Mouse (Mus musculus) embryonic facial prominence, embryonic 14.5 days (tissue): ENCODE measurements around the gene Dexi. TPM values are rescaled to one million over a fixed set of nuclear protein-coding genes. Genes with fewer than 3 reads are reported as not detected.
A peak's percentile ranks its signal among the peaks of the same experiment; 100 is the strongest.

ENCODE experiments used
- ATAC-seq: fragments of 200-750 bp; cut with Nextera tagmentation; 2 replicates; pipeline ENCODE4 v1.8.0; 2017; ENCODE audit warnings: low read depth, moderate number of reproducible peaks, moderate TSS enrichment
- DNase-seq: peaks from one replicate; pipeline ENCODE4 v3.0.0-alpha.2; 2015; ENCODE audit warnings: low spot score
- H3K27ac ChIP-seq: fragments of 300-500 bp; sonication (generic); replicated peaks from 2 replicates; pipeline ENCODE4 v1.5.1; 2014; ENCODE audit warnings: low read depth, mild to moderate bottlenecking, low read length, moderate library complexity
- H3K27me3 ChIP-seq: fragments of 300-500 bp; sonication (generic); replicated peaks from 2 replicates; pipeline ENCODE4 v1.6.1; 2014; ENCODE audit warnings: low read length; ENCODE audit not compliant: control insufficient read depth, insufficient read depth
- H3K36me3 ChIP-seq: fragments of 300-500 bp; sonication (generic); 2 replicates; pipeline ENCODE4 v1.6.1; 2014; ENCODE audit warnings: low read length, mixed read lengths; ENCODE audit not compliant: control insufficient read depth, insufficient read depth
- H3K4me1 ChIP-seq: fragments of 300-500 bp; sonication (generic); 2 replicates; pipeline ENCODE4 v1.6.1; 2014; ENCODE audit warnings: antibody characterized with exemption, low read length; ENCODE audit not compliant: control insufficient read depth, insufficient read depth
- H3K4me2 ChIP-seq: fragments of 300-500 bp; sonication (generic); 2 replicates; pipeline ENCODE4 v1.6.1; 2014; ENCODE audit warnings: low read depth, mild to moderate bottlenecking, low read length, moderate library complexity, mixed read lengths
- H3K4me3 ChIP-seq: fragments of 300-500 bp; sonication (generic); 2 replicates; pipeline ENCODE4 v1.5.1; 2014; ENCODE audit warnings: low read depth, mild to moderate bottlenecking, low read length
- H3K9ac ChIP-seq: fragments of 300-500 bp; sonication (generic); 2 replicates; pipeline ENCODE4 v1.6.1; 2014; ENCODE audit warnings: low read depth, mild to moderate bottlenecking, low read length, moderate library complexity, mixed read lengths
- H3K9me3 ChIP-seq: fragments of 300-500 bp; sonication (generic); 2 replicates; pipeline ENCODE4 v1.6.1; 2016; ENCODE audit warnings: low read length; ENCODE audit not compliant: control insufficient read depth
- WGBS: fragments of 180-500 bp; shearing (Covaris S2); extraction: QIAGEN DNeasy Blood & Tissue Kit; methylation state at CpG from one replicate; pipeline ENCODE4 v1.1.7; 2014; 5-methylcytosine and 5-hydroxymethylcytosine counted together
- polyA plus RNA-seq: library from polyadenylated mRNA; unstranded; fragments of >200 nt; fragmentation: Nextera tagmentation; extraction: Ambion mirVana; gene quantifications from 2 replicates; pipeline ENCODE4 v1.2.1, GENCODE M21; 2014

Gene Dexi
- polyA plus RNA-seq, 1 experiment from 2014 or later, result 30.3 TPM

GRCm38 (mm10) chr16:10468201-10468600, 74.7 kb downstream of the Dexi start:
- Histone ChIP-seq H3K27me3 (no peaks in the 10 kb centered on the region), H3K27ac (no peak overlapping the region), H3K4me1 (peaks cover 4% of the 10 kb centered on the region; the same call in 1 of the 2 replicates), H3K36me3 (no peaks in the 10 kb centered on the region), H3K4me2 (no peak overlapping the region), H3K4me3 (no peak overlapping the region), H3K9me3 (no peaks in the 10 kb centered on the region), H3K9ac (no peak overlapping the region)
- DNase-seq, result no peak
- whole genome bisulfite sequencing, result 65% methylated on average over 1 of the region's 1 CpGs
- ATAC-seq, result no peak

GRCm38 (mm10) chr16:10467391-10468107, 75.3 kb downstream of the Dexi start:
- Histone ChIP-seq H3K4me3 (no peak overlapping the region), H3K27ac (no peak overlapping the region; the same call in 1 of the 2 replicates)
- peak; percentile 42 for DNase-seq

DNA sequence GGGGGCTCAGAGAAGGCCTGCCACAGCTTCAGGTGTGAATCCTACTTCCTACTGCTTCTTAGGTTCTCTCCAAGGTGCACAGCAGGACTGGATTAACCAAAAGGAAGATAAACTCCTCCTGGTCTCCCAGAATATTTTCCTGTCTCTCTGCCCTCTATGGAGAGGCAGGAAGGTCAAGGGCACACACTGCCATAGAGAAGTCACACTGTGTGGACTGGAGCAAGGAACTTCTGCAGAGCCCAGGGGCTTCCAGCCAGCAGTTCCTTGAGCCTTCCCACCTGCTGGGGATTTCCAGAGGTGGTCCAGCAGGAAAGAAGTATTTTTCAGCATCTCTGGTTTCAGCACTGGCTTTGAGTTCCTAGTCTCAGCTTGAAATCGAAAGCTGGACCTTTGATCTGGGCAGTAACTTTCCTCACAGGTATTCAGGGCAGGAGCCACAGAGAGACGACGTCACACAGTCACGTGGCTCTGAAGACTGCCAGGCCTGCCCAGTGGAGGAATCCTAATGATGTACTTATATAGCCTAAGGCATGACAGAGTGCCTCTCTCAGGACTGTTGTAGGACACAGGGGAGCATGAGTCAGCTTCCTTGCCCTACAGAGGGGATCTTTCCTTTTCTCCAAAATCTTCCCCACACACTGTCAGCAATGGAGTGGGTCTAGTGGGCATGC, 77.7 kb downstream of the Dexi start:
- ATAC-seq, result 0 out of 2 replicates have a peak, but pooled peaks have one; percentile 6
- Histone ChIP-seq H3K27ac (no peak overlapping the region), H3K4me1 (peaks cover 4% of the 10 kb centered on the region; the same call in 1 of the 2 replicates), H3K36me3 (no peaks in the 10 kb centered on the region), H3K9me3 (no peaks in the 10 kb centered on the region), H3K27me3 (no peaks in the 10 kb centered on the region), H3K4me2 (no peak overlapping the region), H3K4me3 (no peak overlapping the region), H3K9ac (no peak overlapping the region)
- 28% methylated on average over 4 of the region's 4 CpGs for WGBS
- DNase-seq, result no peak

More at GRCm38 (mm10) chr16:10467391-10468107, 75.3 kb downstream of the Dexi start:
- H3K4me2 ChIP-seq, result no peak overlapping the region
- H3K9ac ChIP-seq, result no peak overlapping the region
- H3K4me1 ChIP-seq, result peaks cover 4% of the 10 kb centered on the region; the same call in 1 of the 2 replicates
- peak; percentile 79; the same call in 1 of the 2 replicates for ATAC-seq
- H3K9me3 ChIP-seq, result no peaks in the 10 kb centered on the region
- no peaks in the 10 kb centered on the region for H3K36me3 ChIP-seq
- no peaks in the 10 kb centered on the region for H3K27me3 ChIP-seq
- WGBS, result 20% methylated on average over 11 of the region's 11 CpGs

DNA sequence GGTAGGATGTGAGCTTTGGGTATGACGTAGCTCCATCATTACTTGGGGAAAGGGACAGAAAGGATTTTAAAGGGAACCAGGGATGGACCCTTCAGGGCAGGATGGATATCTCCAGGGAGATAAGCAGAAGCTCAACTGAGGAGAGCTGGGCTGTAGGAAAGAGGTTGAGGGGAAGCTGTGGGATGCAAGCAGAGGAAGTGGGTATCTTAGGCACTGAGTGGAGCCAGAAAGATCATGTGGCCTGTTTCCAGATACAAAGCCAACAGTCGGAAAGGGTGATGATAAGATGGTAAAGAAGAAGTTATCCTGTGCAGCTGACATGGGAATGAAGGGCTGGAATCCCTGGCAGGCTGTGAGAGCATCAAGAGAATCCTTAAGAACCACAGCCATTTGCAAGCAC, 81.7 kb downstream of the Dexi start:
- Histone ChIP-seq H3K4me2 (no peak overlapping the region), H3K36me3 (no peaks in the 10 kb centered on the region), H3K27ac (no peak overlapping the region), H3K9ac (no peak overlapping the region), H3K4me3 (no peak overlapping the region), H3K27me3 (no peaks in the 10 kb centered on the region), H3K4me1 (no peaks in the 10 kb centered on the region), H3K9me3 (no peaks in the 10 kb centered on the region)
- WGBS, result 80% methylated on average over 2 of the region's 2 CpGs
- DNase-seq (no peak), ATAC-seq (no peak)

- WGBS, result 76% methylated on average over 2 of the region's 2 CpGs
- H3K4me1 ChIP-seq, result no peaks in the 10 kb centered on the region
- H3K4me3 ChIP-seq, result no peak overlapping the region
- H3K36me3 ChIP-seq, result no peaks in the 10 kb centered on the region
- no peak overlapping the region for H3K27ac ChIP-seq
- H3K9me3 ChIP-seq, result no peaks in the 10 kb centered on the region
- H3K27me3 ChIP-seq, result no peaks in the 10 kb centered on the region
- no peak overlapping the region for H3K4me2 ChIP-seq
- DNase-seq (no peak), ATAC-seq (no peak)
- no peak overlapping the region for H3K9ac ChIP-seq
These were observed 82.7 kb downstream of the Dexi start for GRCm38 (mm10) chr16:10460188-10460587.

GRCm38 (mm10) chr16:10454583-10454974, 88.3 kb downstream of the Dexi start:
- Histone ChIP-seq H3K27ac (no peak overlapping the region), H3K9ac (no peak overlapping the region), H3K27me3 (no peaks in the 10 kb centered on the region), H3K36me3 (no peaks in the 10 kb centered on the region), H3K4me2 (no peak overlapping the region), H3K4me3 (no peak overlapping the region), H3K9me3 (no peaks in the 10 kb centered on the region), H3K4me1 (no peaks in the 10 kb centered on the region)
- DNase-seq (no peak), ATAC-seq (no peak)
- WGBS, result 30% methylated on average over 3 of the region's 3 CpGs

GRCm38 (mm10) chr16:10453872-10454582, 88.8 kb downstream of the Dexi start:
- no peak overlapping the region for H3K4me3 ChIP-seq
- DNase-seq, result no peak
- no peaks in the 10 kb centered on the region for H3K9me3 ChIP-seq
- no peak overlapping the region for H3K9ac ChIP-seq
- no peaks in the 10 kb centered on the region for H3K4me1 ChIP-seq
- H3K27me3 ChIP-seq, result no peaks in the 10 kb centered on the region
- WGBS, result 74% methylated on average over 6 of the region's 6 CpGs
- H3K36me3 ChIP-seq, result no peaks in the 10 kb centered on the region
- no peak for ATAC-seq
- no peak overlapping the region for H3K27ac ChIP-seq
- no peak overlapping the region for H3K4me2 ChIP-seq
